Mouse (Mus musculus) 416B (cell line): ENCODE data around the gene Mrps12.

Experiments
- DNase-seq: peaks from one replicate; pipeline ENCODE4 v3.0.0; 2011; ENCODE audit warnings: low read depth

Gene Mrps12

GRCm38 (mm10) chr7:28758623-28759022 lies 17.0 kb upstream of the Mrps12 start:
- no peak for DNase-seq

- DNase-seq = no peak
Observed at GRCm38 (mm10) chr7:28756079-28756478, 14.5 kb upstream of the Mrps12 start, which contains the start of gene Ccer2. Ccer2 (plus strand) TSS chr7:28756174.

GRCm38 (mm10) chr7:28749935-28750334 lies 8.3 kb upstream of the Mrps12 start:
- DNase-seq = no peak

DNA sequence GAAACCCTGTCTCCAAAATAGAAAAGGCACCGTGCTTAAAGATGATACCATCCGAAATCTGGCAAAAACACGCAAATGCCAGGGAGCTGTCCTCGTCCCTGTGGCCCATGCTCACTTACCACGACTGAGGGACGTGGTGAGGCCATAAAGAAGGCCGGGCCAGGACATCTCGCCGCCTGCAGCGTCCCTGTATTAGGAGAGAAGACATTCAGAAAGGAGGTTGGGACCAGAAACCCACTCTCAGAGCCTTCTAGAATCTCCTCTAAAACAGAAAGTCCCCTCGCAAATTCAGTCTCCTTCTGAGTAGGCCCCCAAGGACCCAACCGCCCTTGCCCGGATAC lies 282 bp downstream of the Mrps12 start:
- no peak for DNase-seq

GRCm38 (mm10) chr7:28740949-28741348 lies 671 bp downstream of the Mrps12 start:
- DNase-seq = peak; percentile 42

DNA sequence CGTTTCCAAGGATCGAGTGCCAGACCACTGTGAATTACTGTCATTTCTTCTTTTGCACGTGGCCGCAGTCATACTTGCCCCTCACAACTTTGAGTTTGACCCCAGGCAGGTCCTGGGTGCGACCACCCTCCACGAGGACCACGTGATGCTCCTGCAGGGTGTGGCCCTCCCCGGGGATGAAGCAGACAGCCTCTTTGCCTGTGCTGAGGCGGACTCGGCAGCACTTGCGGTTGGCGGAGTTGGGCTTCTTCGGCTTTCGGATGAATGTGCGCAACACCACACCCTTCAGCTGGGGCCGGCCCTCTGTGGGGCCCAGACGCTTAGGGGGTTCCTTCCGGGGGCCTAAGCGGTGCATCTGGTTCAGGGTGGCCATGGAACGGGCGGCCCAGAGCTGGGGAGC lies 1.8 kb downstream of the Mrps12 start:
- DNase-seq = no peak

GRCm38 (mm10) chr7:28735701-28736100 lies 5.9 kb downstream of the Mrps12 start:
- DNase-seq = no peak

DNA sequence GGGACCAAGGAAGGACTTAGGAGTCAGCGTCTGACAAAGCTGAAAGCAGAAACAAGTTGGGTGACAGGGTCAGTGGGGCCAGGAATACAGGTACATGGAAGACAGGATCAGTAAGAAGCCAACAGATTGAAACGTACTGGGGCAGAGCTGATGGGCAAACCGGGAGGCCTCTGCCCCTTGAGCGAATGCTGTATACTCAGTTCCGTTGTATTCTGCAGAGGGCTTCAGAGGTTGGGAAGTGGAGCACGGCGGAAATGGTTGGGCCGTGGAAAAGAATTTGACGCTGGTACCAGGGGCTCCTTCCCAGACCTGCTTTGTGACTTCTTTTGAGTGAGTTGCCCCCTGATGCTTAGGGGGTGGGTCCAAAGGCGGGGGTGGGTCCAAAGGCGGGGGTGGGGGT lies 8.4 kb downstream of the Mrps12 start:
- DNase-seq = no peak

DNA sequence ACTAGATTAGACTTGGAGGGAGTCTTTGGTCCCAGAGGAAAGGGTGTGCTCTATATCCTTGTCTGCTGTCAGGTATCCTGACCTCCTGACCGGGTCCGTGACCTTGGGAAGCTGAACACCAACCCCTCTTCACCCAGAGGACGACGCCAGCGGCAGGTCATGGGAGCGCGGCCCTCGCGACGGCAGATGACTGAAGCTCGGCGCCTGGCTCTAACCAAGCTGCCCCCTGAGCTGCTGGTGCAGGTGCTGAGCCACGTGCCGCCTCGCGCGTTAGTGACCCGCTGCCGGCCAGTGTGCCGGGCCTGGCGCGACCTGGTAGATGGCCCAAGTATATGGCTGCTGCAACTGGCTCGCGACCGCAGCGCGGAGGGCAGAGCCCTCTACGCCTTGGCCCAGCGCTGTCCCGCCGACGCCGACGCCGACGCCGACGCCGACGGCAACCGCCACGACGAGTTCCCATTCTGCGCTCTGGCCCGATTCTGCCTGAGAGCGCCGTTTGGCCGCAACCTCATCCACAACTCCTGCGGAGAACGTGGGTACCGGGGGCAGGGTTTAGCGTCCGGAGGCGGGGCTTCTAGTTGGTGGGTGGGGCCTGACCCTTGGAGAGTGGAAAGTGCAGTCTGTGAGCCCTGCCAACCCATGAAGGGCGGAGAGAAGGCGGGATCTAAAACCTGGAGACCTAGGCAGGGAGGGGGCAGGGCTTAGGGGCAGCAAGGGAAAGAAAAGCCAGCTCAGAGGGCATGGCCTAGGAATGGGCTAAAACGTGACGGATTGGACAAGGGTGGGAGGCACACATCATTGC lies 9.1 kb downstream of the Mrps12 start:
- no peak for DNase-seq

GRCm38 (mm10) chr7:28727649-28728340 lies 13.8 kb downstream of the Mrps12 start:
- DNase-seq = peak; percentile 27

DNA sequence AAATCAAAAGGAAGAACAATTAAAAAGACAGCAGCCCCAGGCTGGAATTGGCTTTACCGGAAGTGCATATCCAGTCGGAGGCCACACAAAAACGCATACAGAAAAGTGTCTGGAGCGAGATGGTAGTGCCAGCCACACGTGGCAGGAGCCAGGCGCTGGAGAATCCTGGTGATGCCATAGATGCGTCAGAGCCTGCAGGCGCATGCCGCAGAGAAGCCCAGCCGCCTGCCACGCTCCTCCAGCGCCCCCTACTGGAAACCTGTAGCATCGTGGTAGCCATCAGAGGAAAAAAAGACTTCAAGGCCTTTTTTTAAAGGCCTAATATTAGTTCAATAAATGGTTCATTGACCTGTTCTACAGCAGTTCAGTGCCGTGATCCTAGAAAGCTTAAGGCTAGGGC lies 15.0 kb downstream of the Mrps12 start:
- peak; percentile 87 for DNase-seq

- peak; percentile 22 for DNase-seq
Observed at GRCm38 (mm10) chr7:28724613-28725012, 17.0 kb downstream of the Mrps12 start.

DNA sequence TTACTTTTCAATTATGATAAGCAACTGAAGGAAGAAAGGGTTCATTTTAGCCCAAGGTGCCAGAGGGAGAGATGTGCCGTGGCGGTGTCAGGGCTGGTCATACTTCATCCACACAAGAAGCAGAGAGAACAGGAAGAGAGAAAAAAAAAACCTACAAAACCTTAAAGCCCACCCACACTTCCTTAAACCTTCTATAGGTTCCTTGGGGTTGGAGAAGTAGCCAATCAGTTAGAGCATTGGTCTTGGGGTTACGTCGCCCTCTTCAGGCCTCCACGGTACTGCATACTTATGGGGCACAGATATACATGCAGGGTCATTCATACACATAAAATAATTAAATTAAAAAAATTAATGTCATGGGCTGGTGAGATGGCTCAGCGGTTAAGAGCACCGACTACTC lies 19.5 kb downstream of the Mrps12 start:
- DNase-seq = peak; percentile 65

- no peak for DNase-seq
Observed at GRCm38 (mm10) chr7:28720753-28721537, 20.7 kb downstream of the Mrps12 start.

DNA sequence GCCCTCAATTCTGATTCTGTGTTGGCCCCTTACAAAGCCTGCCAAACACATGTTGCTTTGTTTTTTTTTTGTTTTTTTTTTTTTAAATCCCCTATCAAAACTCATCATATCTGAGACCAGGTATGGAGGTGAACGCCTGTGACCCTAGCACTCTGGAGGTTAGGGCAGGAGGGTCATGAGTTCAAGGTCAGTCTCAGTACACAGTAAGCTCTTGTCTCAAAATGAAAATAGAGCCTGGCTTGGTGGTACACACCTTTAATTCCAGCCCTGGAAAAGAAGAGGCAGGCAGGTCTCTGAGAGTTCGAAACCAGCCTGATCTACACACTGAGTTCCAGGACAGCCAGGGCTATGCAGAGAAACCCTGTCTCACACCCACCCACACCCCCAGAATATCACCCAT lies 22.0 kb downstream of the Mrps12 start:
- no peak for DNase-seq

- DNase-seq = no peak
Observed at GRCm38 (mm10) chr7:28719159-28719558, 22.5 kb downstream of the Mrps12 start.

DNA sequence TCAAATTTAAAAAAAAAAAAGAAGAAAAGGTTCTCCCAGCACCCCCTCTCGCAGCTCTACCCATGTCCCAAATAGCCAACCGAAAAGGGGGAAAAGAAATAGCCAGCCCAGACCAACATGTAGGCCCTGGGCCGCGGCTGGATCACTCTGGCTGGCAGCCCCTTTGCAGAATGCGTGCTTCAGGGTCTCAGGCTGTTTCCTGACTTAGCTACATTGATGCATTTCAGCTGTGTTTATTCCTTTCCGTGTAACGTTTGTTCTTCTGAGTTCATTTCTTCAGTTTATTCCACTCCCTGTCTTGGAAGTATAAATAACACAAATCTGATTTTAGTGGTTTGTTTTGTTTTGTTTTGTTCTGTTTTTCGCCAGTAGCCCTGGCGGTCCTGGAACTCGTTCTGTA lies 23.9 kb downstream of the Mrps12 start:
- no peak for DNase-seq

- DNase-seq = no peak
Observed at GRCm38 (mm10) chr7:28716590-28717281, 24.9 kb downstream of the Mrps12 start, which contains the start of gene Fbxo17. Fbxo17 (plus strand) TSS chr7:28716804.

DNA sequence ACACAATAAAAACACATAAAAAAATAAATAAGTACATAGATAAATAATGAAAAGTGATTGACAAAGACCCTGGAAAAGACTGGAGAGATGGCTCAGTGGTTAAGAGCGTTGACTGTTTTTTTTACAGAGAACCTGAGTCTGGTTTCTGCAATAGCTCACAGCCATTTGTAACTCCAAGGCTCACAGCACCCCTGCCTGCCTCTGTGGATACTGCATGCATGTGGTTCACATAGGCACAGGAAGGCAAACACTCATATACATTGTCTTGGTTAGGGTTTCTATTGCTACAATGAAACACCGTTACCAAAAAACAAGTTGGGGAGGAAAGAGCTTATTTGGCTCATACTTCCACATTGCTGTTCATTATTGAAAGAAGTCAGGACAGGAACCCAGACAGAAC lies 26.0 kb downstream of the Mrps12 start:
- DNase-seq = no peak

DNA sequence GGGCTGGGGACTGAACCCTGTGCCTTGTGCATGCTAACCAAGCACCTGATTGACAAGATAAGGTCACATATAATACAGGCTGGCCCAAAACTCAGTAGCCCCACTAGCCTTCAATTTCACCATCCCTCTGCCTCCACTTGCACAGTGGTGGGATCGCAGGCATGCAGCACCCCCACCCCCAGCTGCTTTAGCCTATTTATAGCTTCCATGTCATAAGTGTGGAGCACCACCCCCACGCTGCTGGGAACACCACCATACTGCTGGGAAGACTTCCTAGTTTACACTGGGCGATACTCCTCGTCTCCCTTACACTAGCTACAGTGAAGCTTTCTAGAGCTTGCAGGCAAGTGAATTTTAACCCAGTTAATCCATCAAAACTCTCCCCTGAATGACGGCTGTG lies 27.0 kb downstream of the Mrps12 start:
- no peak for DNase-seq

DNA sequence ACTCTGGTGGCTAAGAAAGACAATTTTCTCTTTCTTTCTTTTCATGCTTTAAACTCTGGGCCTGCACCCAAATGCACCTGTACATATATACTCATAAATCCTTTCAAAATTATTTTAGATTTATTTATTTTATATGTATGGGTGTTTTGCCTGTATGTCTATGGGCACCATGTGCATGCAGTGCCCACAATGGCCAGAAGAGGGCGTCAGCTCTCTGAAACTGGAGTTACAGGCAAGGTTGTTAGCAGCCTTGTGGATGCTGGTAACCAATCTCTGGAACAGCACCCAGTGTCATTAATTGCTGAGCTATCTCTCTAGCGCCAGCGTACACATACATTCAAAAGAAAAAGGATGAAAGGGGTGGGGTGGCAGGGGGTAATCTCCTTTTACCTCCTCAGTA lies 30.7 kb downstream of the Mrps12 start:
- DNase-seq = no peak

GRCm38 (mm10) chr7:28709454-28709853 lies 32.2 kb downstream of the Mrps12 start:
- peak; percentile 47 for DNase-seq
